Mouse (Mus musculus) frontal cortex, adult (tissue): ENCODE data around the gene Lrfn2.

ENCODE experiments used
- ATAC-seq: cut with Nextera tagmentation; 2 replicates; pipeline ENCODE4 v1.9.2; 2017; ENCODE audit warnings: mild to moderate bottlenecking, moderate library complexity, mixed read lengths; ENCODE audit not compliant: low TSS enrichment

Lrfn2 gene

GRCm38 (mm10) chr17:49033276-49033675, 101.1 kb downstream of the Lrfn2 start:
- ATAC-seq, result no peak

DNA sequence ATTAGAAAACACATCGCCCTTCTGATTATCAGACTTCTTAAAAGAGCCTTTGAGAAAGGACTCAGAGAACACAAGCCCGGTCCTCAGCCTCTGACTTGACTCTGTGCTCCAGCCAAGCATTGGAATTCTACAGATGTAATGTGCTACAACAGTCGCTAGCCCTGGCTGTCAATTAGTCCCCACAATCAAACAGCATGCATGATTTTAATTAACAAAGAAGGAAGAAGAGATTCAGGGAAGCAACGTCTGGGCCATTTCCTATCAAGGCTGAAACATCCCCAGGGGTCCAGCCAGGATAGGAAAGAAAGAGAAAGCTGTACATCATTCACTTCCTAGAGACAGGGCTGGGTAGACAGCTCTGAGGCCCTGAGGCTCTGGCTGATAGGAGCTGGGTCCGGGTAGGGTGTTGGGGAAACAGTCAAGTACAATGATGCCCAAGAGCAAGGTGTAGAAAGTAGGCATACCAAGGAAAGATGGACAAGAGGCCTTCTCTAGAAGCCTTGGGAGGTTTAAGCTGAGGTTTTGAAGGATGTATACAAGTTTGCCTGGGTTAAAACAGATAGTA, 101.6 kb downstream of the Lrfn2 start:
- ATAC-seq, result no peak

DNA sequence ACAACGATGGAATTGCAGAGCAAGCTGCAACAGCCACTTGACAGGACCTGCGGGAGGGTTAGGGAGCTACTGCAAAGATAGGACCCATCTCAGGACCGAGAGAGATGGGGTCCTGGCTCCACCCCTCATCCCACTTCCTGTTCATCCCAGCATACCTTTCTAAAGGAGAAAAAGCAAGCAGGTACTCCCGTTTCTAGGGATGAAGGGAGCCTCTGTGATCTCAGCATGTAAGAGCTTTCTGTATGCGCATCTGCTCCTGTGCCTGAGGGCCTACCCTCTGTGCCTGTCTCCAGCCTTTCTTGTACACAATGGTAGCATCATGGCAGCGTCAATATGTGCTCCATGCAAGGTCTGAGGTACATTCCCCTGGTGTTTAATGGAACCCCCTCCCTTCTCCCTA, 102.9 kb downstream of the Lrfn2 start:
- no peak for ATAC-seq

- no peak for ATAC-seq
Observed at GRCm38 (mm10) chr17:49037163-49037950, 105.2 kb downstream of the Lrfn2 start.

- ATAC-seq, result no peak
Observed at GRCm38 (mm10) chr17:49043806-49044640, 111.8 kb downstream of the Lrfn2 start.

DNA sequence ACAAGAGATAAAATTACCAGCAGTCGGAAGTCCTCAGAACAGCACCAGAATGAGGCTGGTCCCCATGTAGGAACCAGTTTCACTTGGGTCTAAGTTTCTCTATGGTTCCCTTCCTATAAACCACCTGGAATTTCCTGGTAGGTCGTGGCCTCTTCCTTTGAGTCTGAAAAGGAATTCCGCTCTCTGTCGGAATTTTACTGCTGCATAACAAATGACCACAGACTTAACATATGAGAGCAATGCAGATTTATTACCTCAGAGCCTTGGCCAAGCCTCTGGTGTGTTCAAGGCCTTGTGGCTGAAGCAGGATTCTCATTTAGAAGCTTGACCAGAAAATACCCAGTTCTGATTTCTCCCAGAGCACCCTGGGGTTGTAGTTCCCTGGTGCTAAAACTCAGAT, 115.7 kb downstream of the Lrfn2 start:
- no peak for ATAC-seq

DNA sequence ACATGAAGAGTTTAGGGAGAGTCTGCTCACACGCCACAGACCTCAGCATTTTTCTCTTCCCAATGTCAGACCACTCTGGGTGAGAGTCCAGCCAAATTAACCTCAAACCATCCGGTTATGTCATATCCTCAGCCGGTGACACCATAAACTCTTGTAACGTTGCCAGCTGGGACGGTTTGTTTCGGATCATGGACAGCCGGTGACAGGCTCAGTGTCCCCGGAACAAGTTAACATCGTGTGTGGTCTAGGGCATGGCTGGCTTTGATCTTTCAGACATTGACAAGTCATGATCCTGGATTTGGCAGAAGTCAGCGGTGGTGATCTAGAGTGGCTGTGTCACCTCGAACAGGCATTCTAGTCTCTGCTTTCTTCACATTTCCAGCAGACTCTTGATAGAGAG, 119.1 kb downstream of the Lrfn2 start:
- ATAC-seq, result no peak

- no peak for ATAC-seq
Observed at GRCm38 (mm10) chr17:49061141-49061540, 129.0 kb downstream of the Lrfn2 start.

DNA sequence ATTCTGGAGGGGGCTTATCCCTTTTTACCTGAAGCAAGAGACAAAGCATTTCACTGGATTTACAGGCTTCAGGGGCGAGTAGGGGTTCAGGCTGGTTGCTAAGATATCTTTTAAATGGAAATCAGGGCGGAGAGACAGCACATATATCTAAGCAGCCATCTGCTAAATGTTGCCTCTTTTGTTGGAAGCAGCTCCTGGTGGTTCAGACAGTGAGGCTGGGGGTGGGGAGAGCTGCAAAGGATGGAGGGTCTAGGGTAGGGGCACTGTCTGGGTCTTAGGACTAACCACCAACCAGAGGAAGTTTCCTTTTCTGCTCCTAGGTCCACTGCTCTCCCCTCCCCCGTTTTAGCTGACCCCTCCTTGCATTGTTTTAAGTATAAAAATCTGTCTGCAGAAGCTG, 131.6 kb downstream of the Lrfn2 start:
- peak; percentile 50 for ATAC-seq

DNA sequence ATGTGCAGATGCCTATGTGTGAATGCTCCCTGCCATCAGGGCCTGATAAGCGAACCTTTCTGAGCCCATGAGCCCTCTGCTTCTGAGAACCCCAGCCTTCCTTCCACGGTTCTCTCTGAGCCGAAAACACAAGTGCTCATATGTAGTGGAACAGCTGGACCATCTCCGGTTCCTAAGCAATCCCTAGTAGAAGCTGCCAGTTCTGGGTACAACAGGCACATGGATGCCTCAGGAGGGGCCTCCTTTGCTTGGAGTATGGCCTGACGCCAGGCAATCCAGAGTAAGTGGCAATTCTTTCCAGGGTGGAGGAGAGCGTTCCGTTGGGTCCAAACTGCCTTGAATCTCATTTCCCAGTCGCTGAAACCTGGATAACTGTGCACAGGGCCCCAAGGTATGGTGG, 132.3 kb downstream of the Lrfn2 start:
- ATAC-seq, result peak; percentile 78

DNA sequence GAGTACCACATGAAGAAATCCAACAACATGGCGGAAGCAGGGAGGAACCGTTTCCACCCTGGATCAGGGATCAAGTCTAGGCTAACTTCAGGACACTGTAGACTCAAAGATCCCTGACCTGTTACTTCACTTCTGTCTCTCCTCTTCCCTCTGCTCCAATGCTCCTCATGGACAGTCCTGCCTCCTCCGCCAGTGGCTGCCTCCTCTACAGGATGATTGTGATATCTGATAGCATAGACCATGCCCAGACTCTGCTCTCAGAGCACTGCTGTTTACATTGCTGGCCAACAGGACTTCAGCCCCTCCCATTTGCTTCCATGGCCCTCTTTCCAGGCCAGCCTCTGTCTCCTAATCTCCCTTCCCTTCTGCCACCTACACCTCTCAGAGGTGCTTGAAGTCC, 132.9 kb downstream of the Lrfn2 start:
- ATAC-seq, result no peak

DNA sequence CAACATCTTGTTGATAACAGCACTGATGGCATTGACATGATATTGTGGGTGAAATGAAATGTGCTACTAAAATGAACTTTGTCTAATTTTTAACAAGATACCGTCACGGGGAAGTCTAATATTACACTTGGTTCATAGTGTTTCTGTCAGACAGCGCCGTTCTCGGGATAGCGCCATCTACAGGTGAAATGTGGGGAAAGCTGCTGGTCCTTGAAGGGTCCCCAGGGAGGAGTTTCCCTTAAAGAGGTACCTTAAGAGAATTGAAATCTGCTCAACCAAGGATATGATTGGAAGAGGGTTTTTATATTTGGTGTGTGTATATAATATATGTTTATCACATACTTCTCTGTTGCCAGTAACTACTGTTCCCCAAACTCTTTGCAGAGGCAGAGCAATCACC, 134.6 kb downstream of the Lrfn2 start:
- no peak for ATAC-seq

DNA sequence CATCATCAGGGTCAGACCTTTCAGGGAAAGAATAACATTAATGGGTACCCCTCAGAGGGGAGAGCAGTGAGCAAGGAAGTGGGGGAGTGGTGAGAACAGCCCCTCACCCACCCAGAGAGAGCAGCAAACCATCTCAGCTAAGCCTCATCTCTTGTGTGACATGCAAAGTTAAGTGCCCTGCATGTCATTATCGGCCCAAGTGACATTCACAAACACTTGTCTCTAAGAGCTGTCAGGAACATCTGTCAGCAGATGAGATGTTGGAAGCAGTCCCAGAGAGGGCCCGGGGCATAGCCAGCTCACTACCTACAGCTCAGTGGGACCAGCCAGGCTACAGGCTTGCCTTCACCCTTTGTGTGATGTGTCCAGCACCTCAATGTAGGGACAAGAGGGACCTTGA, 146.0 kb downstream of the Lrfn2 start:
- no peak for ATAC-seq

DNA sequence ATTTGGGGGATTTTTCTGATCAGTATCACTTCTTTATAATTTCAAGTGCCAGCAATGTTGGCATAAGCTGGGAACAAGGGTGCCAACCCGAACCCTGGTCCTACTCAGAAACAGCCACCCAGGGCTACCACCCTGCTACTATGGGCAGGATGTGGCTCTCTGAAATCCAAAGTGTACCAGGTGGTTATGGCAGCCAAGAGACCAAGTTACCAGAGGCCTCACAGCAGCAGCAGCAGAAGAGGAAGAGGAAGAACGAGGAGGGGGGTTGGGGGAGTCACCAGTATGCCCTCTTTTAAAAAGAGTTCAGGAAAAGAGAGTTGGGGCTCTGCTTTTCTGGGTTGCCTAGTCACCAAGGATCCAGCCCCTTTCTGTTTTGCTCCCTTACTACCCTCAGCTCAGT, 147.5 kb downstream of the Lrfn2 start:
- ATAC-seq, result no peak

- peak; percentile 82 for ATAC-seq
Observed at GRCm38 (mm10) chr17:49083594-49084380, 151.6 kb downstream of the Lrfn2 start.

DNA sequence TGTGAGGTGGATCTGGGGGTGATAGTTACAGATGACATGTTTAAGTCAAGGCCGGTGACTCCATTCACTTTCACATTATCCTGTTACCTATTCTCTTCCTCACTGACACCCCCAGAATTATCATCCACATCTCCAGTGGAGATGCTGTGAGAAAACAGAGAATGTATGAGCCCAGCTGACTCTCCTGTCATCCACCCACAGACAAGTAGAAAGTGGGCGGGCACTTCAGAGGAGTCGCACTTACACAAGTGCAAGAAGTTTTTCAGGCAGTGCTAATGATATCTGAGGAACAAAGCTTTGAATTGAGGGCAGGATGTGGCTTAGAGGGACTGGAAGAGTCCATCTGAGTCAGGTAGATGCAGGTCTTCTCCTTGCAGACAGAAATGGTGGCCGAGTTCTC, 152.9 kb downstream of the Lrfn2 start:
- peak; percentile 83 for ATAC-seq

GRCm38 (mm10) chr17:49096781-49097544, 164.8 kb downstream of the Lrfn2 start:
- ATAC-seq, result no peak

DNA sequence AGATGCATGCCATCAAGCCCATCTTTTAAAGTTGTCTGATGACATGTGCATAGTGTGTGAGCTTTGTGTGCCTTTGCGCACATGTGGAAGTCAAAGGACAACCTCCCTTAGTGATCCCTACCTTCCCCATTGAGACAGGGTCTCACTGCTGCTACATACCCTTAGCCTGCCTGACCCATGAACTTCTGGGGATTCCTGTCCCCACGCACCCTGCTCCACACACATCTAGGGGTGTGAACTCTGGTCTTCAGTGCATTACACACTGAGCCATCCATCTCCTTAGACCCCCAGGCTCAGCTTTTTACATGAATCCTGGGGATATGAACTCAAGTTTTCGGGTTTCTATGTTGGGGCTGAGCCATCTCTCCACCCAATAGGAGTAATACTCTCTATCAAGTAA, 179.2 kb downstream of the Lrfn2 start:
- no peak for ATAC-seq

DNA sequence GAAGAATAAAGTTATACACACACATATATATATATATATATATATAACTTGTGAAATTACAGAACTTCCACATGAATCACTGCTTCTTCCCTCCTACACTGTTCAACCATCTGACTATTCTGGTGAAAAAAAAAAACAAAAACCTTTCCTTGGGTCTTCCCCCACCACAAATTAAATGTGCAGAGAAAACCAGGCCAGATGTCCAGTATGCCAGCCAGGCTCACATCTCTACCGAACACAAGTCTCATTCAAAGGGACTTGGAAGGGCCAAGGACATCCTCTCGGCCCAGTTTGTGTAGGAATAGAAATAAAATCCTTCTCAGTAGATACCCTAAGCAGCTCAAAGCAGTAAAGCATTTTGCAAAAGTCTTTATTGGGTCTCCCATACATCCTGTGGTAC, 179.7 kb downstream of the Lrfn2 start:
- peak; percentile 94 for ATAC-seq

GRCm38 (mm10) chr17:49113336-49113735, 181.2 kb downstream of the Lrfn2 start:
- no peak for ATAC-seq

DNA sequence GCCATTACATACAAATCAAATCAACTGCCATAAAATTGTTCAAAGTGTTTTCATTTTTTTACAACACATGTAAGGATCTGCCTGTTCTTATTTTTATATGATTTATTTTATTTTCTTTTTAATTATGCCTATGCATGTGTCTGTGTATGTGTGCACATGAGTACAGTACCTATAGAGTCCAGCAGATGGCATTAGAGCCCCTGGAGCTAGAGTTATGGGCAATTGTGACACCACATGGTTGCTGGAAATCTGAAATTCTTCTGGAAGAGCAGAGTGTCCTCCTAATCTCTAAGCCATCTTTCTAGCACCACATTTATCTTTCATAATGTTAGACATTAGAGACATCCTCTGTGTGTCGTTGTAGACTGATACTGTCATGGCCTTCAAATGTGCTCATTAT, 192.0 kb downstream of the Lrfn2 start:
- no peak for ATAC-seq
